Mouse (Mus musculus) kidney, embryonic 16.5 days (tissue): Measurements from ENCODE around the gene Slamf9. TPM values are rescaled to one million over a fixed set of nuclear protein-coding genes. Genes with fewer than 3 reads are reported as not detected.

Experiments used
- ATAC-seq: fragments of 200-750 bp; cut with Nextera tagmentation; 2 replicates; pipeline ENCODE4 v1.8.0; 2017; ENCODE audit warnings: moderate TSS enrichment; ENCODE audit not compliant: low FRiP score, low TSS enrichment
- H3K27ac ChIP-seq: fragments of 300-500 bp; sonication (generic); 2 replicates; pipeline ENCODE4 v1.5.1; 2014; ENCODE audit warnings: low read length
- H3K27me3 ChIP-seq: fragments of 300-500 bp; sonication (generic); 2 replicates; pipeline ENCODE4 v1.6.1; 2014; ENCODE audit warnings: low read length, control low read depth, mixed read lengths; ENCODE audit not compliant: insufficient read depth
- H3K36me3 ChIP-seq: fragments of 300-500 bp; sonication (generic); 2 replicates; pipeline ENCODE4 v1.6.1; 2014; ENCODE audit warnings: low read length, control low read depth, mixed read lengths; ENCODE audit not compliant: insufficient read depth
- H3K4me1 ChIP-seq: fragments of 300-500 bp; sonication (generic); 2 replicates; pipeline ENCODE4 v1.6.1; 2014; ENCODE audit warnings: low read length, control low read depth, mixed read lengths; ENCODE audit not compliant: insufficient read depth
- H3K4me2 ChIP-seq: fragments of 300-500 bp; sonication (generic); replicated peaks from 2 replicates; pipeline ENCODE4 v1.6.1; 2014; ENCODE audit warnings: low read depth, low read length
- H3K4me3 ChIP-seq: fragments of 300-500 bp; sonication (generic); 2 replicates; pipeline ENCODE4 v1.5.1; 2014; ENCODE audit warnings: mild to moderate bottlenecking, low read length
- H3K9ac ChIP-seq: fragments of 300-500 bp; sonication (generic); replicated peaks from 2 replicates; pipeline ENCODE4 v1.6.1; 2014; ENCODE audit warnings: low read length
- H3K9me3 ChIP-seq: fragments of 300-500 bp; sonication (generic); 2 replicates; pipeline ENCODE4 v1.6.1; 2016; ENCODE audit warnings: low read length, control low read depth
- WGBS: fragments of 180-500 bp; shearing (Covaris S2); extraction: QIAGEN DNeasy Blood & Tissue Kit; methylation state at CpG from one replicate; pipeline ENCODE4 v1.1.7; 2014; 5-methylcytosine and 5-hydroxymethylcytosine counted together
- polyA plus RNA-seq: library from polyadenylated mRNA; unstranded; fragments of >200 nt; fragmentation: Nextera tagmentation; extraction: Ambion mirVana; gene quantifications from 2 replicates; pipeline ENCODE4 v1.2.1, GENCODE M21; 2015

Slamf9 gene
- polyA plus RNA-seq, 1 experiment from 2014 or later, result 1.7 TPM

DNA sequence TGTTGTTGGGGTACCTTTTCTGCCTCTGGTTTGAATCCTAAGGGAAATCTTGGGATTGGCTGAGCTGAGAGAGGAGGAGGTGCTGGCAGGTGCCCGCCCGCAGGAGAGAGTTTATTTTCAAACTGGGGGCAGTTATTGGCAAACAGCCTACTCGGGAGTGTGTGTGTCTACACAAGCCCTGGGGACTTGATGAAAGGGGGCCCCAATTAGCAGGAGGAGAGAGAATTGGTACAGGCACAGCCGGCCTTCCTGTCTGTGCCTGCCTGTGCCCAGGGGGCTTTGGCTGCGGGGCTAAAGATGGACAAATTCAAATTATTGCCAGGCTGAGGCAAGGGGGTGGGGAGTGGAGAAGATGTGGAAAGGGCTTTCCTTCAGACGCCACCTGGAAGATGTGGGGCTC is 10.7 kb downstream of the Slamf9 start:
- no peak for ATAC-seq
- Histone ChIP-seq H3K27ac (no peak overlapping the region), H3K4me1 (peaks cover 40% of the 10 kb centered on the region), H3K36me3 (no peaks in the 10 kb centered on the region; the same call in 1 of the 2 replicates), H3K27me3 (no peaks in the 10 kb centered on the region), H3K9ac (no peak overlapping the region), H3K4me3 (no peak overlapping the region), H3K9me3 (no peaks in the 10 kb centered on the region), H3K4me2 (no peak overlapping the region)
- 28% methylated on average over 6 of the region's 6 CpGs for WGBS

DNA sequence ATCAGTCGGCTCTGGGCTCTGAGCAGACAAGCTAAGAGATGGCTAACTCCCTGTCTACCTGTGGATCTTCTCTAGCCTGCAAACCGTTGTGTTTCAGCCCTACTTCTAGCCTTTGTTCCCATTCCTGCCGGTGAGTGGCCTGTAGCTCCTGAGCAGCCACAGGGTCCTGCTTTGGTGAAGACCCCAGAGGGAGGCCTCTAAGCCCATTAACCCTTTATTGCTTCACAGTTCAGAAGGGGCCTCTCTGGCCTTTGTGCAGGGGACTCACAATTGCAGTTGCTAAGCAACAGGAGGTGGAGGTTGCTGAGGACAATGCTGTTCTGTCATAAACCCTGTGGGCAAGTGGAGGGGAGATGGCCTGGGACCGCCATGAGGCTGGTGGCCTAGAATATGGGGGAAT is 11.1 kb downstream of the Slamf9 start:
- Histone ChIP-seq H3K9ac (no peak overlapping the region), H3K4me3 (no peak overlapping the region), H3K4me2 (no peak overlapping the region), H3K4me1 (peaks cover 38% of the 10 kb centered on the region), H3K36me3 (peaks cover under 1% of the 10 kb centered on the region; the same call in 1 of the 2 replicates), H3K27me3 (no peaks in the 10 kb centered on the region), H3K27ac (no peak overlapping the region), H3K9me3 (no peaks in the 10 kb centered on the region)
- 23% methylated on average over 4 of the region's 4 CpGs for WGBS
- ATAC-seq, result no peak

DNA sequence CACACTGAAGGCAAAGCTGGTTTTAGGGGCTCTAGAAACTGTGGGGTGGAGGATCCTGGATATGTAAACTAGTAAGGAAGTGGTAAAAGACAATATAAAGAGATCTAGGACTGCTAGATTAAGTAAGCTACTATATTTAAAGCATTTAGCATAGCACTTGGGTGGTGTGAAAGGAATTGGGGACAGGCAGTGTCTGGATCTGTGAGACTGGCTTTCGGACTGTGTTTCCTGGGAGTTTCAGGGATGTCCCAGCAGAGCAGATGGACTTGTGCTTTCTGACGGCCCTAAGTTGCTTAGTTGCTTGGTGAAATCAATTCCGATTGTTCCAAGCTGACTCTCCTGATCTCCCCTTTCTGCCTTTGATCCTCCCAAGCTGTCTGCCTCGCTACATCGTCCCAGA is 11.5 kb downstream of the Slamf9 start:
- WGBS, result 56% methylated on average over 5 of the region's 5 CpGs
- ATAC-seq, result no peak
- no peak overlapping the region for H3K4me2 ChIP-seq
- H3K4me3 ChIP-seq, result no peak overlapping the region
- no peaks in the 10 kb centered on the region for H3K9me3 ChIP-seq
- H3K27ac ChIP-seq, result no peak overlapping the region
- H3K36me3 ChIP-seq, result peaks cover 4% of the 10 kb centered on the region; the same call in 1 of the 2 replicates
- H3K27me3 ChIP-seq, result no peaks in the 10 kb centered on the region
- peaks cover 33% of the 10 kb centered on the region for H3K4me1 ChIP-seq
- H3K9ac ChIP-seq, result no peak overlapping the region

DNA sequence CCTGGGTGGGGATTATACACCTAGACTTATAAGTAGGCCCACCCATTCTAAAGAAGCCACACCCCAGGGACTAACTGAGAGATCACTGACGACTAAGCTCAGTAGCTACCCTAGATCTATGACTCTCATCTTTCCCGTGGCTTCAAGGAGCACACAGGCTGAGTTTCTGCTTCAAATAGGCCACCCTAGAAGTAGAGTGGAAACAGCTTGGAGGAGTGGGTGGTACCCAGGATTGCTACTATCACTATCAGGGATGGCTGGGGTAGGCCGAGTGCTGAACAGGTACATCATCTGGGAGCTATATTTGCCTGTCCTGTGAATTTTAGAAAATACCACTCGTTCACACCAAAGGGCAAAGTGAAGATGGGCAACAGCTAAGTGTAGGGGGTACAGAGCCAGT is 12.7 kb downstream of the Slamf9 start:
- no peak for ATAC-seq
- 74% methylated on average over 4 of the region's 4 CpGs for WGBS
- Histone ChIP-seq H3K9ac (no peak overlapping the region), H3K4me1 (peaks cover 33% of the 10 kb centered on the region), H3K27me3 (no peaks in the 10 kb centered on the region), H3K9me3 (no peaks in the 10 kb centered on the region), H3K36me3 (peaks cover 10% of the 10 kb centered on the region), H3K27ac (no peak overlapping the region), H3K4me3 (no peak overlapping the region), H3K4me2 (no peak overlapping the region)

DNA sequence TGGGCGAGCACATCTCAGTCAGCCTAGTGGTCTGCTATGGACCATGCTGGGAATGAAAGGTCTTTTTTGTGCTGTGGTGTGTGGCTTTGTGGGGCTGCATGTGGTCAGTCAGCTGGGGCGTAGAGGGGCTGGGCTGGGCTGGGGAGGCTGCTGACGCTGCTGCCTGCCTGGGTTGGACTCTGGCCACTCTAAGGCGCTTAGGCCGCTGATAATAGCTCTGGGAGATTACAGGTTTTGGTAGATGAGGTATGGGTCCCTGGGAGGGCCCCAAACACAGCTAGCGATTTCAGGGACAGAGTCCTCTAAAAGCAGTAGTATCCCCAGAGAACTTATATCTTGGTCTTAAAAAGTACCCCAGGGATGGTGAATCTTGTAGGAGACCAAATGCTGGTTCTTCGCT is 13.7 kb downstream of the Slamf9 start:
- Histone ChIP-seq H3K4me3 (no peak overlapping the region), H3K9ac (no peak overlapping the region), H3K27ac (no peak overlapping the region), H3K4me2 (no peak overlapping the region), H3K27me3 (no peaks in the 10 kb centered on the region), H3K36me3 (peaks cover 18% of the 10 kb centered on the region), H3K4me1 (peaks cover 23% of the 10 kb centered on the region), H3K9me3 (no peaks in the 10 kb centered on the region)
- no peak for ATAC-seq
- 84% methylated on average over 7 of the region's 7 CpGs for WGBS

DNA sequence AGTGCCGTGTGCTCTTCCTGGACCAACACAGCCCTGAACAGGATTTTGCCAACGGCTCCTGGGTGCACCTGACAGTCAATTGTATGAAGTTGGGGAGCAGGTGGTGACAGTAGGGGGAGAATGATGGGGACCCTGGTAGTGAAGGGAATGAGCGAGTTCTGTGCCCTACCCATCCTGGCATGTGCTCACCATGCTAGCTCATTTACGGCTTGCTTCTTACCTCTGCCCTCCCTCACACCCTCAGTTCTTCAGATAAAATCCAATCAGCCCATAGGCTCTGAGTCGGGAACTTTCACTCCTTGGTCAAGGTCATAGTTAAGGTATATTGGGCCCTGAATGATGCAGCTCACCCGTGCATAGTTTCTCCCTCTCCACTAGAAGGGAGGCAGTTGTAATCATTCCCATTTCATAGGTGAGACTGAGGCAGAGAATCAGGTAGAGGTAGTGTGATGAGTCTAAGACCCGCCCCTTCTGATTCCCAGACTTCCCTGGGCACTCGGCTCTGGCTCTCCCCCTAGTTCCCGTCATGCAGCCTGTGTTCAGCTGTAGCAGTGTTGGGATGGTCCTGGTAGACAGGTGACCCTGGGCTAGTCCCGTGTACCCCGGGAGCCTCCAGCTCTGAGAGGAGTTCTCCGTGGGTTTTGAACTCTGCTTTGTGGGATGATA is 14.6 kb downstream of the Slamf9 start:
- Histone ChIP-seq H3K9ac (no peak overlapping the region), H3K4me3 (no peak overlapping the region), H3K36me3 (peaks cover 21% of the 10 kb centered on the region), H3K4me1 (peaks cover 14% of the 10 kb centered on the region), H3K27ac (no peak overlapping the region), H3K9me3 (no peaks in the 10 kb centered on the region), H3K4me2 (peak overlapping the region; percentile 44), H3K27me3 (no peaks in the 10 kb centered on the region)
- peak; percentile 43; the same call in 1 of the 2 replicates for ATAC-seq
- 54% methylated on average over 12 of the region's 12 CpGs for WGBS

DNA sequence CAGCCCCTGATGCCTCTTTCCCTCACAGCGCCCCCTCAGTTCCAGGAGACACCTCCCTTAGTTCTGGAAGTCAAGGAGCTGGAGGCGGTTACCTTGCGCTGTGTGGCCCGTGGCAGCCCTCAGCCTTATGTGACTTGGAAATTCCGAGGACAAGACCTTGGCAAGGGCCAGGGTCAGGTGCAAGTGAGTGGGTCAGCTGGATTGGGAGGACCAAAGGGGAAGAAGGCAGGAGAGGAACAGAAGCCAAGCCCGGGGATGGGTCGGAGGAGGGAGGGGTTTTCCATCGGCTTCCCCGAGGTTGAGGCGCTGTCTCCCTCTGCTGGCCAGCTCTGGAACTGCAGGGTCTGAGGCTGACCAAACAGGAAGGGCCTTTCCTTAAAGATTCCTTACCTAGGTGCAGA is 15.1 kb downstream of the Slamf9 start:
- peak overlapping the region; percentile 23; the same call in 1 of the 2 replicates for H3K4me3 ChIP-seq
- no peaks in the 10 kb centered on the region for H3K9me3 ChIP-seq
- no peaks in the 10 kb centered on the region for H3K27me3 ChIP-seq
- 11% methylated on average over 10 of the region's 10 CpGs for WGBS
- H3K4me1 ChIP-seq, result peaks cover 12% of the 10 kb centered on the region
- H3K4me2 ChIP-seq, result peak overlapping the region; percentile 44
- no peak overlapping the region for H3K27ac ChIP-seq
- ATAC-seq, result peak; percentile 66
- H3K9ac ChIP-seq, result 0 out of 2 replicates have a peak overlapping the region, but pooled peaks have one; percentile 35
- peaks cover 25% of the 10 kb centered on the region for H3K36me3 ChIP-seq

DNA sequence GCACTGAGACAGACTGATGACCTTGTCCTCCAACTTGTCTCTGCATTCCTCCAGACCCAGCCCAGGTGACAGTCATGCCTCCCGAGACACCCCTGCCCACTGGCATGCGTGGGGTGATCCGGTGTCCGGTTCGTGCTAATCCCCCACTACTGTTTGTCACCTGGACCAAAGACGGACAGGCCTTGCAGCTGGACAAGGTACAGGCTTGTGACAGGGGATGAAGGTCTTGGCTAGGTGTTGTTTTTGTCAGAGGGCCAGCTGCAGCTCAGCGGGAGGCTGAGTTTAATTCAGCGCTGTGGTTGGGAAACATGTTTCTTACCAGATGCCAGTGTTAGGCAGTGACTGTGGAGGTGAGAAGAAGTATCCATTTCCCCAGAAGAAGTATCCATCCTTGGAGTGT is 16.9 kb downstream of the Slamf9 start:
- Histone ChIP-seq H3K9me3 (no peaks in the 10 kb centered on the region), H3K27me3 (no peaks in the 10 kb centered on the region), H3K36me3 (peaks cover 39% of the 10 kb centered on the region), H3K9ac (no peak overlapping the region), H3K27ac (no peak overlapping the region), H3K4me3 (no peak overlapping the region), H3K4me2 (no peak overlapping the region), H3K4me1 (peaks cover 2% of the 10 kb centered on the region; the same call in 1 of the 2 replicates)
- 75% methylated on average over 8 of the region's 8 CpGs for WGBS
- no peak for ATAC-seq

DNA sequence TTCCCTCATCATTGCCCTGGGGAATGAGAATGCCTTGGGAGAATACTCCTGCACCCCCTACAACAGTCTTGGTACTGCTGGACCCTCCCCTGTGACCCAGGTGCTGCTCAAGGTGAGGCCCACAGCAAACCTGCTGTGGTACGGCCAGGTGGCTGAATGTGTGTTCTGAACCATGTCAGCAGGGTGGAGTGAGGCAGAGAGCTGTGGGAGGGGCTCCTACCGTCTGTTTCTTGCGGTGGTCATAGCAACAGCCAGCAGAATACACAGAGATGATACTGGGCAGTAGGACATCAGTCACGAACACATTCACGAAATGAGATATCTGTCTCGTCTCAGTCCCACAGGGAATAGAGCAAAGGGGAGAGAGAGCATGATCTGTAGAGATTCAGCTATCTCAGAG is 18.4 kb downstream of the Slamf9 start:
- peaks cover 45% of the 10 kb centered on the region for H3K36me3 ChIP-seq
- WGBS, result 68% methylated on average over 6 of the region's 6 CpGs
- no peak overlapping the region for H3K4me3 ChIP-seq
- no peak overlapping the region for H3K9ac ChIP-seq
- no peak overlapping the region for H3K4me2 ChIP-seq
- H3K27ac ChIP-seq, result no peak overlapping the region
- no peaks in the 10 kb centered on the region for H3K27me3 ChIP-seq
- H3K4me1 ChIP-seq, result peaks cover 2% of the 10 kb centered on the region; the same call in 1 of the 2 replicates
- ATAC-seq, result no peak
- H3K9me3 ChIP-seq, result no peaks in the 10 kb centered on the region

DNA sequence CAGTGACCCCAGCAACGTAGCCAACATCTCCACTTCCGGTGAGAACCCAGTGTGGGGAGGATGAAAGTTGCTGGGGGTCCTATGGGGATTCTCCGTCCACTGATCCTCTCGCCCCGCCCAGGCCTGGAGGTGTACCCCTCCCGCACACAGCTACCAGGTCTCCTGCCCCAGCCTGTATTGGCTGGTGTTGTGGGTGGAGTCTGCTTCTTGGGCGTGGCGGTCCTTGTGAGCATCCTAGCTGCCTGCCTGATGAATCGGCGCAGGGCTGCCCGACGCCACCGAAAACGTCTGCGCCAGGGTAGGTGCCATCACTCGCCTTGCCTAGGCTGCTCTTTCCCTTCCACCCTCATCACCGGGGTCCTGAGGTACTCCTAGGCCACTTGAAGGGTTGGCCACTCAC is 20.9 kb downstream of the Slamf9 start:
- H3K27me3 ChIP-seq, result no peaks in the 10 kb centered on the region
- no peak overlapping the region for H3K9ac ChIP-seq
- WGBS, result 87% methylated on average over 17 of the region's 17 CpGs
- H3K4me2 ChIP-seq, result no peak overlapping the region
- H3K4me1 ChIP-seq, result peaks cover 9% of the 10 kb centered on the region
- no peak overlapping the region for H3K4me3 ChIP-seq
- H3K9me3 ChIP-seq, result no peaks in the 10 kb centered on the region
- H3K36me3 ChIP-seq, result peaks cover 45% of the 10 kb centered on the region
- no peak overlapping the region for H3K27ac ChIP-seq
- ATAC-seq, result no peak
